Mouse (Mus musculus): ENCODE measurements around the gene Gm20388.

Gene Gm20388

GRCm38 (mm10) chr8:121765594-121766138 lies 1855.0 kb downstream of the Gm20388 start:
- DNase-seq: no peak

GRCm38 (mm10) chr8:121769095-121769494 lies 1858.5 kb downstream of the Gm20388 start:
- DNase-seq: peak; percentile 37

- DNase-seq: no peak
These were observed 1859.0 kb downstream of the Gm20388 start for GRCm38 (mm10) chr8:121769621-121770020.

GRCm38 (mm10) chr8:121770845-121771752 lies 1860.5 kb downstream of the Gm20388 start:
- no peak for DNase-seq

GRCm38 (mm10) chr8:121773876-121774275 lies 1863.2 kb downstream of the Gm20388 start:
- no peak for DNase-seq

GRCm38 (mm10) chr8:121782493-121782892 lies 1871.9 kb downstream of the Gm20388 start:
- no peak for DNase-seq

- DNase-seq: no peak
These were observed 1875.9 kb downstream of the Gm20388 start for GRCm38 (mm10) chr8:121786542-121786941.

- no peak for DNase-seq
These were observed 1878.1 kb downstream of the Gm20388 start for GRCm38 (mm10) chr8:121788786-121789185.

GRCm38 (mm10) chr8:121792159-121792558 lies 1881.5 kb downstream of the Gm20388 start:
- DNase-seq: peak; percentile 39

- peak; percentile 67 for DNase-seq
These were observed 1882.0 kb downstream of the Gm20388 start for GRCm38 (mm10) chr8:121792627-121793026.

- no peak for DNase-seq
These were observed 1883.5 kb downstream of the Gm20388 start for GRCm38 (mm10) chr8:121794151-121794550.

- DNase-seq: no peak
These were observed 1884.8 kb downstream of the Gm20388 start for GRCm38 (mm10) chr8:121795461-121795860.

- DNase-seq: peak; percentile 12
These were observed 1885.8 kb downstream of the Gm20388 start for GRCm38 (mm10) chr8:121796406-121796805.

GRCm38 (mm10) chr8:121798401-121798800 lies 1887.8 kb downstream of the Gm20388 start:
- DNase-seq: no peak

GRCm38 (mm10) chr8:121804829-121805228 lies 1894.2 kb downstream of the Gm20388 start:
- no peak for DNase-seq

- no peak for DNase-seq
These were observed 1895.5 kb downstream of the Gm20388 start for GRCm38 (mm10) chr8:121806126-121806525.

- DNase-seq: no peak
These were observed 1897.4 kb downstream of the Gm20388 start for GRCm38 (mm10) chr8:121808032-121808431.

GRCm38 (mm10) chr8:121809524-121810155 lies 1899.0 kb downstream of the Gm20388 start:
- DNase-seq: no peak

- no peak for DNase-seq
These were observed 1900.9 kb downstream of the Gm20388 start for GRCm38 (mm10) chr8:121811502-121811901.

- DNase-seq: no peak
These were observed 1901.4 kb downstream of the Gm20388 start for GRCm38 (mm10) chr8:121811931-121812570.

GRCm38 (mm10) chr8:121818226-121818625 lies 1907.6 kb downstream of the Gm20388 start:
- no peak for DNase-seq

- no peak for DNase-seq
These were observed 1910.2 kb downstream of the Gm20388 start for GRCm38 (mm10) chr8:121820840-121821239.

- DNase-seq: no peak
These were observed 1910.7 kb downstream of the Gm20388 start for GRCm38 (mm10) chr8:121821320-121821719.
